Mouse (Mus musculus) G1E (cell line): ENCODE results near the gene Ccnd3.

Experiments used
- CTCF ChIP-seq: IDR thresholded peaks from 2 replicates; pipeline ENCODE4 v1.5.1; 2012; ENCODE audit warnings: low read depth, low read length, inconsistent platforms, mixed read lengths
- GATA1 ChIP-seq: IDR thresholded peaks from 2 replicates; pipeline ENCODE4 v1.6.1; 2012; ENCODE audit warnings: borderline replicate concordance, low read length, inconsistent platforms, mixed read lengths
- TAL1 ChIP-seq: conservative IDR thresholded peaks from 2 replicates; pipeline ENCODE4 v1.6.1; 2012; ENCODE audit warnings: low read depth, low read length, inconsistent platforms, mixed read lengths

- TF ChIP-seq CTCF (no peak), GATA1 (no peak), TAL1 (no peak)
Measured at GRCm38 (mm10) chr17:47564612-47565011, 59.8 kb downstream of the Ccnd3 start.
